Mouse (Mus musculus): ENCODE results near the gene Csrnp2. TPM values are rescaled to one million over a fixed set of nuclear protein-coding genes. Genes with fewer than 3 reads are reported as not detected.
A peak's percentile ranks its signal among the peaks of the same experiment; 100 is the strongest.

Gene Csrnp2
- total RNA-seq, 2 experiments from 2014 or later = 53.1 to 54.0 TPM

GRCm38 (mm10) chr15:100443126-100443922, 52.0 kb downstream of the Csrnp2 start:
- peak; percentile 88 for DNase-seq
- intact Hi-C loops (cut with DNase I) = no loop called here

GRCm38 (mm10) chr15:100436518-100436917, 58.8 kb downstream of the Csrnp2 start:
- no peak for DNase-seq
- intact Hi-C loops (cut with DNase I) = no loop called here

- intact Hi-C loops (cut with DNase I) = no loop called here
- DNase-seq = no peak
These were observed 59.2 kb downstream of the Csrnp2 start for GRCm38 (mm10) chr15:100436112-100436511.

GRCm38 (mm10) chr15:100433234-100433633, 62.1 kb downstream of the Csrnp2 start:
- intact Hi-C loops (cut with DNase I) = no loop called here
- DNase-seq = no peak

- peak; percentile 87 for DNase-seq
- intact Hi-C loops (cut with DNase I) = no loop called here
These were observed 65.2 kb downstream of the Csrnp2 start for GRCm38 (mm10) chr15:100429959-100430565.

Other genes starting within 250 kb of the Csrnp2 start
- not detected for gene Tmprss12, start 214.7 kb downstream of the Csrnp2 start, total RNA-seq (2021)
- 1 to 10 TPM; 6.0 to 6.5 TPM for gene Mettl7a1, start 191.3 kb downstream of the Csrnp2 start, total RNA-seq (2021)
- gene Mettl7a3, start 160.6 kb downstream of the Csrnp2 start, total RNA-seq (2021) = under 1 TPM in 1 of 2 experiments, not detected in 1; 0.34 TPM
- gene Methig1, start 142.3 kb downstream of the Csrnp2 start, total RNA-seq (2021) = not detected
- under 1 TPM; 0.24 to 0.38 TPM for gene Mettl7a2, start 142.3 kb downstream of the Csrnp2 start, total RNA-seq (2021)
- not detected for gene Higd1c, start 130.9 kb downstream of the Csrnp2 start, total RNA-seq (2021)
- gene Gm5475, start 73.3 kb downstream of the Csrnp2 start, total RNA-seq (2021) = not detected
- 10 to 100 TPM; 55.9 to 61.2 TPM for gene Slc11a2, start 70.4 kb downstream of the Csrnp2 start, total RNA-seq (2021)
- gene Letmd1, start 26.5 kb downstream of the Csrnp2 start, total RNA-seq (2021) = 10 to 100 TPM; 65.8 to 70.5 TPM
- 10 to 100 TPM; 33.0 to 36.5 TPM for gene Tfcp2, start 56.5 kb upstream of the Csrnp2 start, total RNA-seq (2021)
- gene Pou6f1, start 104.5 kb upstream of the Csrnp2 start, total RNA-seq (2021) = 100 to 1,000 TPM; 123 to 125 TPM
- gene Dazap2, start 119.9 kb upstream of the Csrnp2 start, total RNA-seq (2021) = 10 to 100 TPM; 67.6 to 71.0 TPM
- gene Smagp, start 141.5 kb upstream of the Csrnp2 start, total RNA-seq (2021) = 1 to 10 TPM; 2.4 to 3.2 TPM
- 1 to 10 TPM; 1.8 to 2.4 TPM for gene Bin2, start 174.1 kb upstream of the Csrnp2 start, total RNA-seq (2021)
- 1 to 10 TPM in 1 of 2 experiments, under 1 TPM in 1; 0.74 to 1.2 TPM for gene Cela1, start 192.4 kb upstream of the Csrnp2 start, total RNA-seq (2021)
- under 1 TPM; 0.34 to 0.40 TPM for gene Galnt6, start 233.9 kb upstream of the Csrnp2 start, total RNA-seq (2021)

All from left cerebral cortex, postnatal 4 days (tissue).